Mouse (Mus musculus) embryo, embryonic 11 days (tissue): Measurements from ENCODE around the gene Bag3.
A peak's percentile ranks its signal among the peaks of the same experiment; 100 is the strongest.
"Not testable (repeated sequence)": the region's sequence is repeated elsewhere in the genome, so short reads cannot be mapped to it uniquely, and the experiment has no call there.

ENCODE experiments used
- DNase-seq: peaks from one replicate; pipeline ENCODE4 v3.0.0-alpha.2; 2015

The Bag3 gene

DNA sequence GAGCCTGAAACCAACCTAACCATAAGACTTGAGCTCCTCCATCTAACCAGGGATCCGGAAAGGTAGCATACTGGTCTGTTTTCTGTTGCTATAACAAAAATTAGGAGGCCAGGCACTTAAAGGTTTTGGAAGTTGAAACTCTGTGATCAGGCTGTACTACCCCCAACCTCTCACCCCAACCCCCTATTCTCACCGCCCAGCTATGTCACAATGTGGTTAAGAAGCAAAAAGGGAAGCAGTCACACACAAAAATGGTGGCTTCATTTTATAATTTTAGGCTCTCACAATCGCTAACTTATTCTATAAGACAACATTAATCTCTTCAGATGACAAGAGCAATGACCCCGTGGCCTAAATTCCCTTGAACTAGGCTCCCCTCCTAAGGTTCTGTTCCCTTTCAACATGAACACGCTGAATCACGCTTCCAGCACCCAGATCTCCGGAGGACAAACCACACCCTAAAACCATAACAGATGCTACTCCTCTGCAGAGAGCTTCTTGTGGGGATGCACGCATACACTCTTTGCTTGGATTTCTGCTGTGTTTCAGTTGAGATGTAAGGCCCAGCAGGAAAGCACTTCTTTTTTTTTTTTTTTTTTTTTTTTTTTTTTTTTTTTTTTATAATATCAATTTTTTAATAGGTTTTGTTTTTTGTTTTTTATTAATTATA is 46.7 kb downstream of the Bag3 start:
- no peak for DNase-seq

DNA sequence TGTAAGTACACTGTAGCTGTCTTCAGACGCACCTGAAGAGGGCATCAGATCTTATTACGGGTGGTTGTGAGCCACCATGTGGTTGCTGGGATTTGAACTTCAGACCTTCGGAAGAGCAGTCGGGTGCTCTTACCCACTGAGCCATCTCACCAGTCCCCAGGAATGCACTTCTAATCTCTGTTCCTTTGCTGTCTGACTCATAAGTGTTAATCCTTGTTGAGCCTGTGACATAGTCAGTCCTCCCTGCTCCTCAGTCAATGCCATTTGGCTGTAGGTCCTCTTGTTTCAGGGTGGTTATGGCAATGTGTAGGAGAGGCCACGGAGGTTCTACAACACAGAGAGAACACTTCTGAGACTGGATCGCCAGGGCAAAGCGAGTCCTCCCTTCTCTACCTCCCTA is 47.2 kb downstream of the Bag3 start:
- DNase-seq = not testable (repeated sequence)

DNA sequence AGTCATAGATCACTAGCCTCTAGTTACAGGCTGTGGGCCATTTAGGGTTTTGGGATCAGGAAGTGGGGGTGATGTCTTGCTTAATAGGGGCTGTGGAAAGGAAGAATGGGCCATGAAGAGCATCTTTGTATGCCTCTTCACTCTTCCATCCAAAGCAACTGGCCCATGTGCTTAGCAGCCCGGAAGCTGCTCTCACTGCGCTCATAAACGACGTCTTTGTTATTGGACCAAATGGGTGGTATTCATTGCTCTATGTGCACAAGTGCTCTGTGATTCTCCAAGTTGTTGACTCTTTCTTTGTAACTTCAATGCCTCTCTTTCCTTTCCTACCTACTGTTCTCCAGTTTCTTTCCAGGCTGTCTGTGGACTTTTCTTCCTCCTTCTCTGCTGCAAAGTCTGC is 48.6 kb downstream of the Bag3 start:
- DNase-seq = no peak

- no peak for DNase-seq
Observed at GRCm38 (mm10) chr7:128575211-128575610, 51.8 kb downstream of the Bag3 start.

- DNase-seq = no peak
Observed at GRCm38 (mm10) chr7:128575794-128576193, 52.4 kb downstream of the Bag3 start.

GRCm38 (mm10) chr7:128577607-128578006 is 54.2 kb downstream of the Bag3 start:
- DNase-seq = no peak

GRCm38 (mm10) chr7:128578199-128578945 is 55.0 kb downstream of the Bag3 start:
- DNase-seq = no peak

DNA sequence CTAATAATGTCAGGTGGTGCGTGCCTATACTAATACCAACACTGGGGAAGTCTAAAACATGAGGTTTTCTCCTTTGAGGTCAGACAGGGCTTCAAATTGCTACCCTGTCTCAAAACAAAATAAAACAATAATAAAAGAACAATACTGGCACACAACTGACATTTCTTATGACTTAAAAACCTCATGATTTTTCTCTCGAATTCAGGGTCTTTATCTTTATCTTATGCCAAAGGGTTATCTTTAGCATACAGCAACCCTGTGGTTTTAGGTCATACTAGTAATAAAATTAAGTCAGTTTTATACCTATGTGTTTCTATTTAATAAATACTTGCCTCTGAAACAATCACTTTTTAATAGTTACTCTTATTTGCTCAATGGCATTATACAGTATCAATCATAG is 56.0 kb downstream of the Bag3 start:
- no peak for DNase-seq

DNA sequence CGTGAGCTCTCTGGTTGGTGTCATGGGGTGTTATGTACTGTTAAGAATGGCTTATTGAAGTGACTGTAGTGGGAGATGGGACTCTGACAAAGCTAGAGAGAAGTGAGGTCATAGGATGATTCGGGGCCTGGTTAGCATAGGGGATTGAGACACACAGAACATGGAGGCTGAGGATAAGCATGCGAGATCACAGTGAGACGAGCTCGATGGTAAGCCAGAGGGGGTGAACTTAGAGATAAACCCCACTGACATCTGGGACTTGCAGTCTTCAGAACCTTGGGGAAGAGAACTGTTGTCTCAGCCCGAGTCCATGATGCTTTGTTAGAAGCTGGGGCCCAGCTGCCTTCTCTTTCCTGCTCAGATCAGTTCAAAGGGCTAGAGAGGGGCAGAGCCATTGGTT is 56.9 kb downstream of the Bag3 start:
- no peak for DNase-seq

DNA sequence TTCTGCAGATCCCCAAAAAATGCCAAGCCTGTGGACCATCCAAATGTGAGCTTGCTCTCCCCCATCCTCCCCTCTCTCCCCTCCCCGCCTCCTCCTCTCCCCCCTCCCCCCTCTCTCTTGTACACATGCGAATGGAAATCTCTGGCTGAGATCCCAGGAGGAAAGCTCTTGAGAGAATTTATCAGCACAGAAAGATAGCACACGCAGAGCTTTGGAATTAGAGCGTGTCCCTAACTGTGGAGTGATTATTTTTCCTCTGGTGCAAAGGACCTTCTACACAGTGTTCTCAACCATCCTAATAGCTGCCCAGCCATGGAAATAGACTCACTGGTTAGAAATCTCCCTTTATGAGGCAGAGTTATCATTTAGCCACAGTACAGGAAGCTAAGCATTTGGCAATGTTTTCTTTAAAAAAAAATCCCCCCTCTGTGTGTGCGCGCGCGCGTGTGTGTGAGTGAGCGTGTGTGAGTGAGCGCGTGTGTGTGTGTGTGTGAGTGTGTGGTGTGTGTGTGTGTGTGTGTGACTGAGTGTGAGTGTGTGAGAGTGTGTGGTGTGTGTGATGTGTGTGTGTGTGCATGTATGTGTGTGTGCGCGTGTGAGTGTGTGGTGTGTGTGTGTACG is 58.6 kb downstream of the Bag3 start:
- DNase-seq = peak; percentile 22

GRCm38 (mm10) chr7:128583213-128583948 is 60.0 kb downstream of the Bag3 start:
- no peak for DNase-seq

DNA sequence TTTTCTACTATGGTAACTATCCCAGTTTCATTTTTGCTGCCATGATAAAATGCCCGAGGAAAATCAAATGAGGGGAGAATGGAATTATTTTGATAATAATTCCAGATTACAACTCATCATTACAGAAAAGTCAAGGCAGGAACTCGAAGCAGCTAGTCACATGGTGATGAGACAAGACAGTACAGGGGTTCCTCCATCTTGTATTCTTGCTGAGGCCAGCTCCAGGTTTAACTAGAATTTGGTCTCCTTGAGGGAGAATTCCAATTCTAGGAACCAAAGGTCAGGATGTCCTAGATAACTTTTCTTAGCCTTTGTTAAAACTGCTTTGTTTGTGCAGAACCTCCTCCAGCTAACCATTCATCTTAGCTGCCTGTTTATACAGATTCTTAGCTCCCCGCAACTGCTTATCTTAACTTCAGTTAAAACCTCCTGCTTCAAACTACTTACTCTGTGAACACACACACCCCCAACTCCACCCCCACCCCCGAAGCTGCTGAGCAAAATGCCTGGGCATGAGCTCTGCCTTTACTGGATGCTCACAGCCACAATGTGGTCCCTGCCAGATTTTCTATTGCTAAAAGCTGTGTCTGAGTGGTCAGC is 64.0 kb downstream of the Bag3 start:
- no peak for DNase-seq

GRCm38 (mm10) chr7:128591345-128592084 is 68.1 kb downstream of the Bag3 start:
- DNase-seq = peak; percentile 70

- DNase-seq = peak; percentile 60
Observed at GRCm38 (mm10) chr7:128592118-128592935, 68.9 kb downstream of the Bag3 start.

DNA sequence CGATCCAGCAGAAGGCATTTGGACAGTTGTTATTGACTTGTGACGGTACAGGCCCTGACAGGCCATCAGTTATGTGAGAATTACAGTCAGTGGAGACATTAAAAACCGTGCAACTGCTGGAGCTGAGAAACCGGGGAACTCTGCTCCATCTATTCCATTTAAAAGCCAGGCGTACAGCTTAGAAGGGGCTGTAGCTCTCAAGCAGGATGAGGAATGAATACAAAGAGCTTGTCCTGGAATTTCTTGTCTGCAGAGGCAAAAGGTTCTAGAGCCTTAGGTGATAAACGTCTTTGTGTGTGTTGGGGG is 69.5 kb downstream of the Bag3 start:
- DNase-seq = no peak

GRCm38 (mm10) chr7:128596274-128596673 is 72.9 kb downstream of the Bag3 start:
- no peak for DNase-seq
